8 mouse cellular contexts compared by ENCODE assay signal in the genomic region with DNA sequence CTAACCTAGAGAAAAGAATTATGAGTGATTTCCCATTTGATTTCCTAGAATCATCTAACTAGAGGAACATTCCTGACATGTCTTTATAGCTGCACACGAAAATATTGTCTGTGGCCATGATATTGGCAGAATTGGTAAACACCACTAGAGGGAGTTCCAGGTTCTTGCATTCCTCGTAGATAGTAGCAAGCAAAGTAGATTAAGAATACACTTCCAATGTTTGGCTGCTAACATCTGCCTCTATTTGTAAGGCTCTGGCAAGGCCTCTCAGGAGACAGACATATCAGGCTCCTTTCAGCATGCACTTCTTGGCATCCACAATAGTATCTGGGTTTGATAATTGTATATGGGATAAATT. TPM values are rescaled to one million over a fixed set of nuclear protein-coding genes. Genes with fewer than 3 reads are reported as not detected.
DNase-seq lines count a peak whose midpoint lies in the region; TF ChIP-seq lines count a peak whose summit lies in the region.

No protein-coding gene starts in this region.

- in situ Hi-C loops in ES-E14 (cut with MboI; ENCODE audit: low sequenced_read_pairs in 2 of 2, unreplicated experiment in 2 of 2), result no loop called here

- H3K9me3 ChIP-seq in ES-E14 (ENCODE audit: control insufficient read depth, insufficient read depth, low read depth, low read length), result no peaks in the 10 kb centered on the region

- no peak overlapping the region for H3K27ac ChIP-seq in ES-E14 (ENCODE audit: insufficient read depth, low read depth, low read length, poor library complexity, severe bottlenecking)

- DNase-seq in kidney, postnatal 36 days, result peak; percentile 5 to 32
- no peak for DNase-seq in kidney, postnatal 4 days
- peak; percentile 21 for DNase-seq in ES-E14 (ENCODE audit: low read depth, low spot score)
- DNase-seq in c-Kit-negative CD71-positive TER-119-positive erythroid progenitor cells, embryonic 14.5 days (ENCODE audit: low read depth, low spot score), result peak; percentile 50
- DNase-seq in lung, postnatal 25 days (ENCODE audit: low spot score), result peak; percentile 34
- DNase-seq in ovary, adult 18-20 months (ENCODE audit: low spot score), result no peak
- no peak for DNase-seq in gastrocnemius, postnatal 4 days (ENCODE audit: low spot score in 2 of 2)
- no peak for DNase-seq in layer of hippocampus, postnatal 25 days (ENCODE audit: extremely low spot score in 1 of 2, low spot score in 1 of 2)

- H3K36me3 ChIP-seq in ES-E14 (ENCODE audit: control insufficient read depth, insufficient read depth, low read length, poor library complexity, severe bottlenecking), result peaks cover 2% of the 10 kb centered on the region; the same call in 1 of the 2 replicates

- H3K4me1 ChIP-seq in ES-E14 (ENCODE audit: control insufficient read depth in 2 of 2, insufficient read depth in 2 of 2, low read length in 2 of 2, poor library complexity in 1 of 2), result peaks cover 0 to 4% of the 10 kb centered on the region in 2 experiments; a peak in 1 of 4 replicates

- H3K9ac ChIP-seq in ES-E14 (ENCODE audit: insufficient read depth, low read depth, low read length, poor library complexity, severe bottlenecking), result no peak overlapping the region

- H3K4me3 ChIP-seq in ES-E14 (ENCODE audit: insufficient read depth in 1 of 2, low read depth in 1 of 2, low read length in 2 of 2, poor library complexity in 1 of 2, severe bottlenecking in 1 of 2), result no peak overlapping the region

TF ChIP-seq in ES-E14, 5 proteins besides CTCF, POLR2A, EP300 and RAD21:
- TF ChIP-seq ZNF384 (IDR thresholded peaks at IDR 0.05; ENCODE audit: low read depth, low read length) (no peak), ZC3H11A (IDR thresholded peaks at IDR 0.05; ENCODE audit: borderline replicate concordance, low read depth, low read length) (no peak), CHD2 (IDR thresholded peaks at IDR 0.05; ENCODE audit: low read depth, low read length) (no peak), HCFC1 (IDR thresholded peaks at IDR 0.05; ENCODE audit: borderline replicate concordance, insufficient read depth, low read length) (no peak), MAFK (IDR thresholded peaks at IDR 0.05; ENCODE audit: insufficient read depth, low read depth, low read length) (no peak)

RNA-seq across cellular contexts. Expression of a gene that starts 1.1 kb away (rescaled TPM):
- 48.9 and 64.6 TPM in 2 replicates for total RNA-seq in ES-E14 (2012; rRNA removed)
- 10 to 100 TPM; 10.1 to 10.6 TPM for total RNA-seq in gastrocnemius, postnatal 4 days (2021)
- total RNA-seq in layer of hippocampus, postnatal 25 days (2021), result 1 to 10 TPM in 1 of 2 experiments, under 1 TPM in 1; 0.54 to 1.1 TPM

RNA-seq across cellular contexts. Expression of a gene that starts 5.9 kb away (rescaled TPM):
- total RNA-seq in ES-E14 (2012; rRNA removed), result 0.98 and 1.9 TPM in 2 replicates
- under 1 TPM; 0.21 to 0.47 TPM for total RNA-seq in gastrocnemius, postnatal 4 days (2021)
- not detected for total RNA-seq in layer of hippocampus, postnatal 25 days (2021)

RNA-seq across cellular contexts. Expression of a gene that starts 40.5 kb away (rescaled TPM):
- 35.8 and 54.9 TPM in 2 replicates for total RNA-seq in ES-E14 (2012; rRNA removed)
- 10 to 100 TPM; 43.9 to 48.3 TPM for total RNA-seq in gastrocnemius, postnatal 4 days (2021)
- total RNA-seq in layer of hippocampus, postnatal 25 days (2021), result 10 to 100 TPM; 48.6 to 59.2 TPM

RNA-seq across cellular contexts. Expression of a gene that starts 44.1 kb away (rescaled TPM):
- total RNA-seq in ES-E14 (2012; rRNA removed), result 5.7 and 7.4 TPM in 2 replicates
- 10 to 100 TPM; 13.4 to 13.8 TPM for total RNA-seq in gastrocnemius, postnatal 4 days (2021)
- total RNA-seq in layer of hippocampus, postnatal 25 days (2021), result 10 to 100 TPM; 18.8 to 23.4 TPM

Comparison
In these comparisons a context has a peak if more than half of its experiments do, and no peak if none do; other contexts are left out.
1. DNase-seq: peak in kidney, postnatal 36 days (2 of 2), ES-E14 (single experiment), c-Kit-negative CD71-positive TER-119-positive erythroid progenitor cells, embryonic 14.5 days (single experiment) and lung, postnatal 25 days (single experiment); none in kidney, postnatal 4 days (0 of 2), ovary, adult 18-20 months (single experiment), gastrocnemius, postnatal 4 days (0 of 2) and layer of hippocampus, postnatal 25 days (0 of 2).
2. RNA of a gene that starts 1.1 kb away (total RNA-seq): 48.9 to 64.6 TPM in ES-E14 and 10.1 to 10.6 TPM in gastrocnemius, postnatal 4 days; 0.54 to 1.1 TPM in layer of hippocampus, postnatal 25 days; every median in the first group is over 4 times any median in the second.